Mouse (Mus musculus) yolk sac, embryonic 10.5 days (tissue): ENCODE data around the gene Rpl10-ps3.

Source experiments
- DNase-seq: peaks from one replicate; pipeline ENCODE4 v3.0.0-alpha.2; 2017; ENCODE audit warnings: low spot score

Rpl10-ps3 gene

GRCm38 (mm10) chr9:50305666-50306402 lies 38.9 kb downstream of the Rpl10-ps3 start:
- DNase-seq, result no peak

GRCm38 (mm10) chr9:50305046-50305445 lies 39.7 kb downstream of the Rpl10-ps3 start:
- no peak for DNase-seq

GRCm38 (mm10) chr9:50304004-50304403 lies 40.8 kb downstream of the Rpl10-ps3 start:
- DNase-seq, result no peak

GRCm38 (mm10) chr9:50301722-50302121 lies 43.0 kb downstream of the Rpl10-ps3 start:
- no peak for DNase-seq

GRCm38 (mm10) chr9:50298389-50298788 lies 46.4 kb downstream of the Rpl10-ps3 start:
- DNase-seq, result no peak
